Mouse (Mus musculus) fibroblast of lung, adult 2 months (primary cell): ENCODE data around the gene Olfr798.

Source experiments
- DNase-seq: peaks from one replicate; pipeline ENCODE4 v3.0.0-alpha.2; 2011; ENCODE audit warnings: low read depth

Olfr798 gene

GRCm38 (mm10) chr10:129627834-129628233 lies at the start of gene Olfr798:
Olfr798 (minus strand) TSS chr10:129627934.
- no peak for DNase-seq

GRCm38 (mm10) chr10:129673765-129674164 lies 46.0 kb upstream of the Olfr798 start, which contains the start of gene Olfr801:
Olfr801 (minus strand) TSS chr10:129673865.
- no peak for DNase-seq

GRCm38 (mm10) chr10:129657394-129657793 lies 29.7 kb upstream of the Olfr798 start, which contains the start of gene Olfr800:
Olfr800 (plus strand) TSS chr10:129657694.
- DNase-seq, result no peak

GRCm38 (mm10) chr10:129651763-129652162 lies 24.0 kb upstream of the Olfr798 start:
- no peak for DNase-seq

- no peak for DNase-seq
Observed at GRCm38 (mm10) chr10:129637184-129637583, 9.4 kb upstream of the Olfr798 start, which contains the start of gene Olfr799. Olfr799 (plus strand) TSS chr10:129637484.

- DNase-seq, result no peak
Observed at GRCm38 (mm10) chr10:129623251-129623650, 4.5 kb downstream of the Olfr798 start.

GRCm38 (mm10) chr10:129621724-129622123 lies 6.0 kb downstream of the Olfr798 start:
- no peak for DNase-seq

- DNase-seq, result no peak
Observed at GRCm38 (mm10) chr10:129612470-129612869, 15.3 kb downstream of the Olfr798 start, which contains the start of gene Olfr796. Olfr796 (minus strand) TSS chr10:129612570.

- DNase-seq, result no peak
Observed at GRCm38 (mm10) chr10:129577066-129577465, 50.7 kb downstream of the Olfr798 start.
